ENCODE assay signal across 10 mouse cellular contexts in the genomic region with DNA sequence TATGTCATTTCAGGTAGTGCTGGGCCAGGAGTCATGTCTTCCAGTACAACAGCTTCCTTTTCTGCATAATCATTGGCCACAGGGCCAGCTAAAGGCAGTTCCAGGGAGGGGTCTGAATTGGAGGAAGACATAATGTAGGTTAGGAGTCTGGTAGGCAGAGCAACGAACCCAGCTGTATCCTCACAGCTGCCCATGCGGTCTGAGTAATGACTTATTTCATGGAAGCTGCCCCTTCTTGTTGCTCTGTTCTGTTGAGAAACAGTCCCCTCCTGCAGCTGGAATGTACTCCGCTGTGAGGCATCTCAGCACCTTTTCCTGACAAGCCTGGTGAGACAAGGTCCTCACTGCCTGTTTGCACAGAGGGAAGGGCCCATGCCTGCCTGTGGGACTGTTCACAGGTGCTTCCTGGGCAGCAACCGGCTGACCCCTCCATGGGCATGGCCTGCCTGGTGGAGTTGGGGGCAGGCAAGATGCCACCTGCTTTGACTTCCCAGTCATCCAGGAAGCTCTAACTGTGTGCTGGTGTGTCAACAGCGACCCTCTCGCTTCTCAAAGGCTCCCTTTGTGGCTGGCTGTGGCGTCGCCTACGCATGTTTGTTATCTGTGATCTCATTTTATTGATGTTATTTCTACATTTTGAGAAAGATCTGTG.
DNase-seq lines count a peak whose midpoint lies in the region; ATAC-seq and TF ChIP-seq lines count a peak whose summit lies in the region.
"Had no signal": no experiment of that assay in that cellular context is flagged by ENCODE, and none has a peak within 500 bp of the region (broad histone marks: within the 10 kb centered on the region; RNA-seq: fewer than 3 reads in every experiment).

No protein-coding gene starts in this region.

- no peak for TF ChIP-seq CTCF in liver, adult 2 months (IDR thresholded peaks at IDR 0.05; ENCODE audit: low read depth, low read length)
- no peak for TF ChIP-seq CTCF in thymus, adult 2 months (IDR thresholded peaks at IDR 0.05; ENCODE audit: borderline replicate concordance, control insufficient read depth, extremely low read depth, insufficient read depth, low read length, poor library complexity)

- H3K27me3 ChIP-seq in liver, adult 2 months (ENCODE audit: control insufficient read depth, insufficient read depth, low read length): no peaks in the 10 kb centered on the region
- no peaks in the 10 kb centered on the region for H3K27me3 ChIP-seq in liver, embryonic 11.5 days (replicated peaks; ENCODE audit: control insufficient read depth, insufficient read depth, low read length)
- no peaks in the 10 kb centered on the region for H3K27me3 ChIP-seq in limb, embryonic 10.5 days (ENCODE audit: low read depth, poor library complexity, severe bottlenecking)
- H3K27me3 ChIP-seq in thymus, adult 2 months (ENCODE audit: control insufficient read depth, insufficient read depth, low read length): no peaks in the 10 kb centered on the region
- H3K27me3 ChIP-seq: embryonic facial prominence, embryonic 15.5 days had no signal

- H3K36me3 ChIP-seq in liver, adult 2 months (ENCODE audit: control insufficient read depth, insufficient read depth, low read length): peaks cover 1% of the 10 kb centered on the region; the same call in 1 of the 2 replicates
- H3K36me3 ChIP-seq in liver, embryonic 11.5 days (ENCODE audit: control insufficient read depth, insufficient read depth, low read length): no peaks in the 10 kb centered on the region
- H3K36me3 ChIP-seq in limb, embryonic 10.5 days: peaks cover 11% of the 10 kb centered on the region
- H3K36me3 ChIP-seq in thymus, adult 2 months (ENCODE audit: control insufficient read depth, insufficient read depth, low read length): peaks cover 61% of the 10 kb centered on the region
- H3K36me3 ChIP-seq: embryonic facial prominence, embryonic 15.5 days had no signal

- peak overlapping the region; percentile 37; the same call in 1 of the 2 replicates for H3K9ac ChIP-seq in liver, adult 2 months (ENCODE audit: low read depth, low read length)
- no peak overlapping the region for H3K9ac ChIP-seq in liver, embryonic 11.5 days (ENCODE audit: low read depth, low read length)
- H3K9ac ChIP-seq: embryonic facial prominence, embryonic 15.5 days had no signal

- 71% methylated on average over 9 of the region's 9 CpGs for WGBS in liver, adult 2 months
- WGBS in liver, embryonic 11.5 days: 55% methylated on average over 9 of the region's 9 CpGs
- WGBS in limb, embryonic 10.5 days: 80% methylated on average over 9 of the region's 9 CpGs
- WGBS in thymus, adult 2 months: 4% methylated on average over 9 of the region's 9 CpGs

- peaks cover 8% of the 10 kb centered on the region; the same call in 1 of the 2 replicates for H3K4me1 ChIP-seq in liver, adult 2 months (ENCODE audit: control insufficient read depth, insufficient read depth, low read length)
- peaks cover 21% of the 10 kb centered on the region for H3K4me1 ChIP-seq in liver, embryonic 11.5 days (replicated peaks; ENCODE audit: control insufficient read depth, insufficient read depth, low read length)
- peaks cover 33% of the 10 kb centered on the region for H3K4me1 ChIP-seq in brown adipose tissue, adult 24 weeks (ENCODE audit: control insufficient read depth, insufficient read depth, insufficient read length, low read length)
- peaks cover 75% of the 10 kb centered on the region for H3K4me1 ChIP-seq in limb, embryonic 10.5 days
- H3K4me1 ChIP-seq in thymus, adult 2 months (replicated peaks; ENCODE audit: control insufficient read depth, insufficient read depth, low read length): peaks cover 39% of the 10 kb centered on the region

- no peak for DNase-seq in liver, adult 2 months (ENCODE audit: extremely low read depth, low read depth, low spot score)
- no peak for DNase-seq in liver, embryonic 11.5 days (ENCODE audit: low spot score)
- no peak for DNase-seq in limb, embryonic 10.5 days (ENCODE audit: low spot score)
- DNase-seq in thymus, adult 2 months: peak; percentile 75
- DNase-seq in ovary, adult 18-20 months (ENCODE audit: low spot score): no peak
- DNase-seq in gastrocnemius, adult 18-20 months (ENCODE audit: low spot score): no peak
- no peak for DNase-seq in right cerebral cortex, postnatal 25 days
- DNase-seq: layer of hippocampus, adult 9-11 months had no signal

- peaks cover 20% of the 10 kb centered on the region; the same call in 1 of the 2 replicates for H3K79me2 ChIP-seq in liver, adult 2 months (ENCODE audit: control insufficient read depth, insufficient read depth, low read length)

- TF ChIP-seq POLR2A in liver, adult 2 months (IDR thresholded peaks at IDR 0.05; ENCODE audit: extremely low read depth, insufficient read depth, low read length): no peak
- TF ChIP-seq POLR2A in thymus, adult 2 months (IDR thresholded peaks at IDR 0.05; ENCODE audit: control insufficient read depth, extremely low read depth, insufficient read depth, low read length, poor library complexity): 0 out of 2 replicates have a peak, but pooled peaks have one; percentile 25

- H3K27ac ChIP-seq in liver, adult 2 months (replicated peaks; ENCODE audit: insufficient read depth, low read depth, low read length): peak overlapping the region; percentile 27; the same call in 1 of the 2 replicates
- no peak overlapping the region for H3K27ac ChIP-seq in liver, embryonic 11.5 days (ENCODE audit: low read depth, low read length)
- H3K27ac ChIP-seq in brown adipose tissue, adult 24 weeks (replicated peaks; ENCODE audit: low read depth, low read length): 0 out of 2 replicates have a peak overlapping the region, but pooled peaks have one; percentile 13
- H3K27ac ChIP-seq in limb, embryonic 10.5 days: 0 out of 2 replicates have a peak overlapping the region, but pooled peaks have one; percentile 11
- H3K27ac ChIP-seq in thymus, adult 2 months (ENCODE audit: control insufficient read depth, insufficient read depth, low read length): peak overlapping the region; percentile 88
- H3K27ac ChIP-seq: embryonic facial prominence, embryonic 15.5 days had no signal

- H3K4me2 ChIP-seq in liver, embryonic 11.5 days: no peak overlapping the region
- H3K4me2 ChIP-seq: embryonic facial prominence, embryonic 15.5 days had no signal

- H3K9me3 ChIP-seq in liver, embryonic 11.5 days (ENCODE audit: control insufficient read depth, low read length): no peaks in the 10 kb centered on the region
- no peaks in the 10 kb centered on the region for H3K9me3 ChIP-seq in limb, embryonic 10.5 days (replicated peaks)
- H3K9me3 ChIP-seq: embryonic facial prominence, embryonic 15.5 days had no signal

- H3K4me3 ChIP-seq in liver, adult 2 months (ENCODE audit: insufficient read depth, low read depth, low read length): peak overlapping the region; percentile 20; the same call in 1 of the 2 replicates
- H3K4me3 ChIP-seq in liver, embryonic 11.5 days (ENCODE audit: low read depth, low read length): no peak overlapping the region
- no peak overlapping the region for H3K4me3 ChIP-seq in brown adipose tissue, adult 24 weeks (ENCODE audit: insufficient read depth, low read depth, low read length)
- H3K4me3 ChIP-seq in limb, embryonic 10.5 days: no peak overlapping the region
- peak overlapping the region; percentile 30 for H3K4me3 ChIP-seq in thymus, adult 2 months (ENCODE audit: control insufficient read depth, insufficient read depth, low read length)
- H3K4me3 ChIP-seq: embryonic facial prominence, embryonic 15.5 days had no signal

- ATAC-seq in liver, embryonic 11.5 days (replicated peaks; ENCODE audit: low FRiP score): no peak

Comparison
In these comparisons a context has a peak if more than half of its experiments do, and no peak if none do; other contexts are left out.
1. H3K4me3 ChIP-seq: peak in liver, adult 2 months (single experiment) and thymus, adult 2 months (single experiment); none in liver, embryonic 11.5 days (single experiment), brown adipose tissue, adult 24 weeks (single experiment) and limb, embryonic 10.5 days (single experiment).